ENCODE assay signal across 22 mouse cellular contexts in the genomic region with DNA sequence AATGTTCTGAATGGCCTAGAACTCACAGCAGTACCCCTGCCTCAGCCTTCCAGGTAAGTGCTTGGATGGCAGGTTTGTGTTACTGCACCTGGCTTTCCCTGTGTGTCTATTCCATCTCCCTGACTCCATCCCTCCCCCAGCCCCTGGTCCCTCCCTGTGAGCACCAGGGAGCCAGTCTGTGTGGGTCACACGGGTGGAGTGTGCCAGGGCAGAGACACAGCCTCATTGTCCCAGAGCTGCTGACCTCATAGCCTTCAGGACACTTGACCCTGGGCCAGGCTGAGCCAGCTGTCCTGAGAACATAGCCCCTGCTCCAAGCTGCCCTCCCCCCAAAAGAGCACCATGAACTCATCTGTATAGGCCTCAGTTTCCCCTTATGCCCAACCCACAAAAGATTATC. TPM values are rescaled to one million over a fixed set of nuclear protein-coding genes. Genes with fewer than 3 reads are reported as not detected.
DNase-seq lines count a peak whose midpoint lies in the region; ATAC-seq and TF ChIP-seq lines count a peak whose summit lies in the region.
"Had no signal": no experiment of that assay in that cellular context is flagged by ENCODE, and none has a peak within 500 bp of the region (broad histone marks: within the 10 kb centered on the region; RNA-seq: fewer than 3 reads in every experiment).

No protein-coding gene starts in this region.

- H3K4me3 ChIP-seq in layer of hippocampus, adult 2 months = no peak overlapping the region
- no peak overlapping the region for H3K4me3 ChIP-seq in thymus, adult 2 months (ENCODE audit: control insufficient read depth, insufficient read depth, low read length)
- H3K4me3 ChIP-seq in liver, embryonic 12.5 days = no peak overlapping the region
- no peak overlapping the region for H3K4me3 ChIP-seq in macrophage (ENCODE audit: inconsistent target)
- H3K4me3 ChIP-seq: embryonic facial prominence, embryonic 12.5 days; erythroblast, embryonic 14.5 days; forebrain, embryonic 13.5 days; hindbrain, embryonic 10.5 days; limb, embryonic 15.5 days; neural tube, embryonic 15.5 days had no signal

- no peak for TF ChIP-seq CTCF in layer of hippocampus, adult 2 months (conservative IDR thresholded peaks at IDR 0.05)
- TF ChIP-seq CTCF in thymus, adult 2 months (IDR thresholded peaks at IDR 0.05; ENCODE audit: borderline replicate concordance, control insufficient read depth, extremely low read depth, insufficient read depth, low read length, poor library complexity) = no peak

- H3K36me3 ChIP-seq in thymus, adult 2 months (ENCODE audit: control insufficient read depth, insufficient read depth, low read length) = no peaks in the 10 kb centered on the region
- no peaks in the 10 kb centered on the region for H3K36me3 ChIP-seq in liver, embryonic 12.5 days
- no peaks in the 10 kb centered on the region for H3K36me3 ChIP-seq in macrophage (ENCODE audit: inconsistent target)
- H3K36me3 ChIP-seq: embryonic facial prominence, embryonic 12.5 days; hindbrain, embryonic 10.5 days; limb, embryonic 15.5 days; neural tube, embryonic 15.5 days had no signal

- H3K27me3 ChIP-seq in thymus, adult 2 months (ENCODE audit: control insufficient read depth, insufficient read depth, low read length) = no peaks in the 10 kb centered on the region
- peaks cover 58% of the 10 kb centered on the region for H3K27me3 ChIP-seq in liver, embryonic 12.5 days (replicated peaks)

- peak overlapping the region; percentile 32 for H3K4me2 ChIP-seq in liver, embryonic 12.5 days
- H3K4me2 ChIP-seq: embryonic facial prominence, embryonic 12.5 days; forebrain, embryonic 13.5 days; limb, embryonic 15.5 days; neural tube, embryonic 15.5 days had no signal

- no peaks in the 10 kb centered on the region for H3K9me3 ChIP-seq in liver, embryonic 12.5 days (replicated peaks)
- H3K9me3 ChIP-seq: embryonic facial prominence, embryonic 12.5 days; forebrain, embryonic 13.5 days; hindbrain, embryonic 10.5 days; limb, embryonic 15.5 days; neural tube, embryonic 15.5 days had no signal

- peak overlapping the region; percentile 35; the same call in 1 of the 2 replicates for H3K9ac ChIP-seq in liver, embryonic 12.5 days
- H3K9ac ChIP-seq: embryonic facial prominence, embryonic 12.5 days; forebrain, embryonic 13.5 days; limb, embryonic 15.5 days; neural tube, embryonic 15.5 days had no signal

- 89% methylated on average over 1 of the region's 1 CpGs for WGBS in thymus, adult 2 months
- WGBS in liver, embryonic 12.5 days (ENCODE audit: insufficient replicate concordance) = 76% methylated on average over 1 of the region's 1 CpGs
- WGBS in macrophage (ENCODE audit: missing documents) = 89% methylated on average over 1 of the region's 1 CpGs

- peak overlapping the region; percentile 70 for H3K27ac ChIP-seq in layer of hippocampus, adult 2 months
- H3K27ac ChIP-seq in thymus, adult 2 months (ENCODE audit: control insufficient read depth, insufficient read depth, low read length) = peak overlapping the region; percentile 71
- H3K27ac ChIP-seq in liver, embryonic 12.5 days = 0 out of 2 replicates have a peak overlapping the region, but pooled peaks have one; percentile 56
- peak overlapping the region; percentile 96 for H3K27ac ChIP-seq in macrophage
- H3K27ac ChIP-seq: embryonic facial prominence, embryonic 12.5 days; forebrain, embryonic 13.5 days; hindbrain, embryonic 10.5 days; limb, embryonic 15.5 days; neural tube, embryonic 15.5 days had no signal

- H3K4me1 ChIP-seq in thymus, adult 2 months (replicated peaks; ENCODE audit: control insufficient read depth, insufficient read depth, low read length) = peaks cover 86% of the 10 kb centered on the region
- peaks cover 78% of the 10 kb centered on the region for H3K4me1 ChIP-seq in liver, embryonic 12.5 days

- ATAC-seq in liver, embryonic 12.5 days = no peak
- ATAC-seq: forebrain, embryonic 13.5 days; lung, postnatal 0 days; midbrain, embryonic 16.5 days had no signal

- TF ChIP-seq POLR2A in thymus, adult 2 months (IDR thresholded peaks at IDR 0.05; ENCODE audit: control insufficient read depth, extremely low read depth, insufficient read depth, low read length, poor library complexity) = no peak

- DNase-seq in layer of hippocampus, adult 2 months (ENCODE audit: low spot score in 2 of 2) = no peak
- no peak for DNase-seq in layer of hippocampus, adult 18-20 months (ENCODE audit: low spot score in 2 of 2)
- DNase-seq in thymus, adult 2 months = no peak
- DNase-seq in thymus, postnatal 10 days (ENCODE audit: low spot score in 2 of 2) = no peak
- no peak for DNase-seq in lung, postnatal 10 days
- DNase-seq: adrenal gland, adult 2 months; cerebellum, adult 11 months; gastrocnemius, postnatal 36 days; kidney, adult 18-20 months; kidney, postnatal 25 days; layer of hippocampus, postnatal 36 days; right cerebral cortex, postnatal 14 days had no signal

- H3K79me2 ChIP-seq in macrophage (ENCODE audit: inconsistent target) = peaks cover 21% of the 10 kb centered on the region

RNA-seq across cellular contexts. Expression of a gene that starts 0.9 kb away (rescaled TPM):
- total RNA-seq in layer of hippocampus, adult 2 months (2021) = 1 to 10 TPM in 1 of 2 experiments, under 1 TPM in 1; 0.61 to 1.1 TPM
- total RNA-seq in layer of hippocampus, adult 18-20 months (2021) = 1 to 10 TPM in 1 of 2 experiments, under 1 TPM in 1; 0.97 to 1.7 TPM
- polyA plus RNA-seq in thymus, adult 2 months (2012; rRNA removed) = 48.6 and 53.4 TPM in 2 replicates
- polyA plus RNA-seq in liver, embryonic 12.5 days (2016; fragmentation: Nextera tagmentation; extraction: Ambion mirVana) = 0.18 and 0.22 TPM in 2 replicates
- total RNA-seq in macrophage (2018; cell fraction: chromatin; rRNA removed) = 100 to 1,000 TPM in 1 of 26 experiments, 10 to 100 TPM in 10, 1 to 10 TPM in 12, under 1 TPM in 3; 0.47 to 109 (median 5.8) TPM
- 10 to 100 TPM in 13 of 26 experiments, 1 to 10 TPM in 13; 1.1 to 78.6 (median 14.7) TPM for total RNA-seq in macrophage (2018; cell fraction: cytosol; rRNA removed)
- 100 to 1,000 TPM in 9 of 26 experiments, 10 to 100 TPM in 6, 1 to 10 TPM in 11; 3.4 to 198 (median 28.8) TPM for total RNA-seq in macrophage (2018; cell fraction: nucleus; rRNA removed)
- polyA plus RNA-seq in macrophage (2018) = 1.4 to 7.6 TPM (median 1.6 TPM) in 3 replicates
- polyA plus RNA-seq: embryonic facial prominence, embryonic 12.5 days; hindbrain, embryonic 10.5 days had no signal

RNA-seq across cellular contexts. Expression of a gene that starts 2.5 kb away (rescaled TPM):
- total RNA-seq in layer of hippocampus, adult 2 months (2021) = 100 to 1,000 TPM; 468 to 473 TPM
- 100 to 1,000 TPM; 439 to 476 TPM for total RNA-seq in layer of hippocampus, adult 18-20 months (2021)
- polyA plus RNA-seq in thymus, adult 2 months (2012; rRNA removed) = 615 and 696 TPM in 2 replicates
- polyA plus RNA-seq in liver, embryonic 12.5 days (2016; fragmentation: Nextera tagmentation; extraction: Ambion mirVana) = 9.8 and 10.4 TPM in 2 replicates
- total RNA-seq in macrophage (2018; cell fraction: chromatin; rRNA removed) = 100 to 1,000 TPM in 18 of 26 experiments, 10 to 100 TPM in 8; 21.9 to 301 (median 190) TPM
- 10 to 100 TPM; 19.1 to 88.9 (median 67.2) TPM for total RNA-seq in macrophage (2018; cell fraction: cytosol; rRNA removed)
- 100 to 1,000 TPM in 16 of 26 experiments, 10 to 100 TPM in 10; 21.5 to 225 (median 122) TPM for total RNA-seq in macrophage (2018; cell fraction: nucleus; rRNA removed)
- polyA plus RNA-seq in macrophage (2018) = 40.6 to 60.5 TPM (median 46.5 TPM) in 3 replicates

RNA-seq across cellular contexts. Expression of a gene that starts 30.8 kb away (rescaled TPM):
- total RNA-seq in layer of hippocampus, adult 2 months (2021) = 100 to 1,000 TPM; 160 to 169 TPM
- total RNA-seq in layer of hippocampus, adult 18-20 months (2021) = 100 to 1,000 TPM; 158 to 162 TPM
- polyA plus RNA-seq in thymus, adult 2 months (2012; rRNA removed) = 124 and 136 TPM in 2 replicates
- polyA plus RNA-seq in liver, embryonic 12.5 days (2016; fragmentation: Nextera tagmentation; extraction: Ambion mirVana) = 23.3 and 27.3 TPM in 2 replicates
- 10 to 100 TPM in 15 of 26 experiments, 1 to 10 TPM in 11; 2.0 to 45.1 (median 11.1) TPM for total RNA-seq in macrophage (2018; cell fraction: chromatin; rRNA removed)
- 10 to 100 TPM; 14.9 to 33.2 (median 21.8) TPM for total RNA-seq in macrophage (2018; cell fraction: cytosol; rRNA removed)
- 10 to 100 TPM in 16 of 26 experiments, 1 to 10 TPM in 10; 2.9 to 36.2 (median 12.5) TPM for total RNA-seq in macrophage (2018; cell fraction: nucleus; rRNA removed)
- polyA plus RNA-seq in macrophage (2018) = 23.2 to 26.1 TPM (median 23.3 TPM) in 3 replicates

RNA-seq across cellular contexts. Expression of a gene that starts 32.2 kb away (rescaled TPM):
- total RNA-seq in layer of hippocampus, adult 2 months (2021) = 10 to 100 TPM; 13.8 to 20.9 TPM
- 10 to 100 TPM; 15.9 to 27.3 TPM for total RNA-seq in layer of hippocampus, adult 18-20 months (2021)
- 75.4 and 77.4 TPM in 2 replicates for polyA plus RNA-seq in thymus, adult 2 months (2012; rRNA removed)
- polyA plus RNA-seq in liver, embryonic 12.5 days (2016; fragmentation: Nextera tagmentation; extraction: Ambion mirVana) = 16.1 and 17.8 TPM in 2 replicates
- 100 to 1,000 TPM in 2 of 26 experiments, 10 to 100 TPM in 24; 15.4 to 123 (median 72.6) TPM for total RNA-seq in macrophage (2018; cell fraction: chromatin; rRNA removed)
- total RNA-seq in macrophage (2018; cell fraction: cytosol; rRNA removed) = 10 to 100 TPM in 15 of 26 experiments, 1 to 10 TPM in 11; 2.6 to 19.5 (median 12.0) TPM
- 10 to 100 TPM; 10.7 to 98.5 (median 44.3) TPM for total RNA-seq in macrophage (2018; cell fraction: nucleus; rRNA removed)
- 8.1 to 21.9 TPM (median 12.1 TPM) in 3 replicates for polyA plus RNA-seq in macrophage (2018)

RNA-seq across cellular contexts. Expression of a gene that starts 46.6 kb away (rescaled TPM):
- 10 to 100 TPM; 36.5 to 42.7 TPM for total RNA-seq in layer of hippocampus, adult 2 months (2021)
- total RNA-seq in layer of hippocampus, adult 18-20 months (2021) = 10 to 100 TPM; 34.5 to 41.1 TPM
- polyA plus RNA-seq in thymus, adult 2 months (2012; rRNA removed) = 72.9 and 103 TPM in 2 replicates
- 52.2 and 52.7 TPM in 2 replicates for polyA plus RNA-seq in liver, embryonic 12.5 days (2016; fragmentation: Nextera tagmentation; extraction: Ambion mirVana)
- 10 to 100 TPM in 9 of 26 experiments, 1 to 10 TPM in 13, not detected in 4; 1.0 to 18.7 (median 8.1) TPM for total RNA-seq in macrophage (2018; cell fraction: chromatin; rRNA removed)
- total RNA-seq in macrophage (2018; cell fraction: cytosol; rRNA removed) = 10 to 100 TPM; 21.2 to 51.6 (median 33.0) TPM
- total RNA-seq in macrophage (2018; cell fraction: nucleus; rRNA removed) = 10 to 100 TPM in 17 of 26 experiments, 1 to 10 TPM in 9; 2.6 to 29.3 (median 14.0) TPM
- polyA plus RNA-seq in macrophage (2018) = 26.0 to 40.2 TPM (median 29.3 TPM) in 3 replicates

Comparison
In these comparisons a context has a peak if more than half of its experiments do, and no peak if none do; other contexts are left out.
1. RNA of a gene that starts 2.5 kb away (polyA plus RNA-seq): 615 to 696 TPM in thymus, adult 2 months; 40.6 to 60.5 TPM in macrophage and 9.8 to 10.4 TPM in liver, embryonic 12.5 days; every median in the first group is over 10 times any median in the second.
2. Peak in every context shown above with its lines, with median percentiles within 50 percentile points of each other: H3K27ac ChIP-seq.